9 mouse cellular contexts compared by ENCODE assay signal in genomic region chr4:135823298-135823697, GRCm38 (mm10). TPM values are rescaled to one million over a fixed set of nuclear protein-coding genes. Genes with fewer than 3 reads are reported as not detected.
DNase-seq lines count a peak whose midpoint lies in the region; ATAC-seq and TF ChIP-seq lines count a peak whose summit lies in the region.
"Had no signal": no experiment of that assay in that cellular context is flagged by ENCODE, and none has a peak within 500 bp of the region (broad histone marks: within the 10 kb centered on the region; RNA-seq: fewer than 3 reads in every experiment).

No protein-coding gene starts in this region.

- H3K9me3 ChIP-seq in hindbrain, postnatal 0 days (ENCODE audit: low read length) = no peaks in the 10 kb centered on the region
- H3K9me3 ChIP-seq in hindbrain, embryonic 13.5 days = no peaks in the 10 kb centered on the region
- no peaks in the 10 kb centered on the region for H3K9me3 ChIP-seq in G1E (replicated peaks)
- no peaks in the 10 kb centered on the region for H3K9me3 ChIP-seq in hindbrain, embryonic 10.5 days
- H3K9me3 ChIP-seq: neural tube, embryonic 13.5 days had no signal

- H3K4me1 ChIP-seq in hindbrain, postnatal 0 days (ENCODE audit: insufficient read depth, low read length) = no peaks in the 10 kb centered on the region
- peaks cover 3% of the 10 kb centered on the region for H3K4me1 ChIP-seq in hindbrain, embryonic 13.5 days (replicated peaks)
- no peaks in the 10 kb centered on the region for H3K4me1 ChIP-seq in G1E (ENCODE audit: insufficient read depth, low read depth, low read length)
- H3K4me1 ChIP-seq in hindbrain, embryonic 10.5 days (replicated peaks) = peaks cover 6% of the 10 kb centered on the region

- DNase-seq in hindbrain, postnatal 0 days (ENCODE audit: low spot score) = peak; percentile 69
- DNase-seq in A20 (ENCODE audit: low read depth, low spot score) = peak; percentile 59
- no peak for DNase-seq in G1E (ENCODE audit: low spot score)
- DNase-seq in lung, postnatal 10 days = peak; percentile 66
- DNase-seq in right cerebral cortex, postnatal 25 days = no peak
- no peak for DNase-seq in hindbrain, embryonic 10.5 days (ENCODE audit: low spot score)
- DNase-seq in gastrocnemius, postnatal 25 days = no peak

- peak; percentile 79 for TF ChIP-seq CTCF in hindbrain, postnatal 0 days (IDR thresholded peaks at IDR 0.05; ENCODE audit: low read depth)
- 0 out of 2 replicates have a peak, but pooled peaks have one; percentile 4 for TF ChIP-seq CTCF in G1E (IDR thresholded peaks at IDR 0.05; ENCODE audit: low read depth, low read length)

- no peaks in the 10 kb centered on the region for H3K27me3 ChIP-seq in hindbrain, postnatal 0 days (ENCODE audit: insufficient read depth, low read length)
- H3K27me3 ChIP-seq in hindbrain, embryonic 13.5 days = no peaks in the 10 kb centered on the region
- peaks cover 13% of the 10 kb centered on the region; the same call in 1 of the 2 replicates for H3K27me3 ChIP-seq in G1E (ENCODE audit: insufficient read depth, low read length)
- H3K27me3 ChIP-seq in hindbrain, embryonic 10.5 days (ENCODE audit: insufficient read depth, poor library complexity, severe bottlenecking) = no peaks in the 10 kb centered on the region
- H3K27me3 ChIP-seq: neural tube, embryonic 13.5 days had no signal

- H3K27ac ChIP-seq in hindbrain, postnatal 0 days = no peak overlapping the region
- H3K27ac ChIP-seq in hindbrain, embryonic 13.5 days = no peak overlapping the region
- H3K27ac ChIP-seq in hindbrain, embryonic 10.5 days = no peak overlapping the region
- H3K27ac ChIP-seq: neural tube, embryonic 13.5 days had no signal

- 64% methylated on average over 2 of the region's 2 CpGs for whole genome bisulfite sequencing in hindbrain, postnatal 0 days
- WGBS in hindbrain, embryonic 13.5 days = 74% methylated on average over 2 of the region's 2 CpGs
- WGBS in hindbrain, embryonic 10.5 days = 78% methylated on average over 2 of the region's 2 CpGs

- no peak overlapping the region for H3K4me3 ChIP-seq in hindbrain, postnatal 0 days (ENCODE audit: low read length)
- no peak overlapping the region for H3K4me3 ChIP-seq in hindbrain, embryonic 13.5 days
- H3K4me3 ChIP-seq in G1E (ENCODE audit: low read depth, low read length) = no peak overlapping the region
- no peak overlapping the region for H3K4me3 ChIP-seq in hindbrain, embryonic 10.5 days
- H3K4me3 ChIP-seq: neural tube, embryonic 13.5 days had no signal

- H3K4me2 ChIP-seq in hindbrain, postnatal 0 days (ENCODE audit: low read depth, low read length) = no peak overlapping the region
- H3K4me2 ChIP-seq in hindbrain, embryonic 13.5 days = no peak overlapping the region
- H3K4me2 ChIP-seq: neural tube, embryonic 13.5 days had no signal

- ATAC-seq in hindbrain, postnatal 0 days = no peak
- no peak for ATAC-seq in hindbrain, embryonic 13.5 days (ENCODE audit: low FRiP score)
- no peak for ATAC-seq in G1E (ENCODE audit: extremely low read depth, insufficient number of reproducible peaks, low FRiP score, poor library complexity, severe bottlenecking)

- H3K36me3 ChIP-seq in hindbrain, postnatal 0 days (ENCODE audit: insufficient read depth, low read length) = no peaks in the 10 kb centered on the region
- H3K36me3 ChIP-seq in hindbrain, embryonic 13.5 days = no peaks in the 10 kb centered on the region
- H3K36me3 ChIP-seq in G1E (replicated peaks) = no peaks in the 10 kb centered on the region
- no peaks in the 10 kb centered on the region for H3K36me3 ChIP-seq in hindbrain, embryonic 10.5 days
- H3K36me3 ChIP-seq: neural tube, embryonic 13.5 days had no signal

- H3K9ac ChIP-seq in hindbrain, postnatal 0 days (replicated peaks; ENCODE audit: low read length) = no peak overlapping the region
- no peak overlapping the region for H3K9ac ChIP-seq in hindbrain, embryonic 13.5 days
- H3K9ac ChIP-seq: neural tube, embryonic 13.5 days had no signal

RNA-seq across cellular contexts. Expression of gene Srsf10, which starts 32.2 kb away (rescaled TPM):
- 52.8 and 61.0 TPM in 2 replicates for total RNA-seq in hindbrain, postnatal 0 days (2014; rRNA removed)
- polyA plus RNA-seq in hindbrain, postnatal 0 days (2015; fragmentation: Nextera tagmentation; extraction: Ambion mirVana) = 147 and 155 TPM in 2 replicates
- polyA plus RNA-seq in hindbrain, embryonic 13.5 days (2015; fragmentation: Nextera tagmentation; extraction: Ambion mirVana) = 228 and 241 TPM in 2 replicates
- total RNA-seq in G1E (2014; fragmentation: Nextera tagmentation) (355 and 418 TPM in 2 replicates), G1E (2017) (223 and 241 TPM in 2 replicates)
- polyA plus RNA-seq in G1E (2012) = 299 and 339 TPM in 2 replicates
- polyA plus RNA-seq in hindbrain, embryonic 10.5 days (2016; fragmentation: Nextera tagmentation; extraction: Ambion mirVana) = 283 and 352 TPM in 2 replicates
- total RNA-seq in gastrocnemius, postnatal 25 days (2021) = 10 to 100 TPM; 22.6 to 25.2 TPM

RNA-seq across cellular contexts. Expression of gene Pnrc2, which starts 50.4 kb away (rescaled TPM):
- total RNA-seq in hindbrain, postnatal 0 days (2014; rRNA removed) = 54.9 and 55.0 TPM in 2 replicates
- 81.7 and 90.4 TPM in 2 replicates for polyA plus RNA-seq in hindbrain, postnatal 0 days (2015; fragmentation: Nextera tagmentation; extraction: Ambion mirVana)
- polyA plus RNA-seq in hindbrain, embryonic 13.5 days (2015; fragmentation: Nextera tagmentation; extraction: Ambion mirVana) = 109 and 112 TPM in 2 replicates
- total RNA-seq in G1E (2014; fragmentation: Nextera tagmentation) = 264 and 272 TPM in 2 replicates
- total RNA-seq in G1E (2017) = 159 and 197 TPM in 2 replicates
- 7.7 and 7.9 TPM in 2 replicates for polyA plus RNA-seq in G1E (2012)
- 171 and 204 TPM in 2 replicates for polyA plus RNA-seq in hindbrain, embryonic 10.5 days (2016; fragmentation: Nextera tagmentation; extraction: Ambion mirVana)
- 10 to 100 TPM; 25.7 to 36.4 TPM for total RNA-seq in gastrocnemius, postnatal 25 days (2021)

Comparison
In these comparisons a context has a peak if more than half of its experiments do, and no peak if none do; other contexts are left out.
1. DNase-seq: peak in hindbrain, postnatal 0 days (single experiment), A20 (single experiment) and lung, postnatal 10 days (single experiment); none in G1E (single experiment), right cerebral cortex, postnatal 25 days (single experiment), hindbrain, embryonic 10.5 days (single experiment) and gastrocnemius, postnatal 25 days (single experiment).